Mouse (Mus musculus) left cerebral cortex, adult 2 months (tissue): ENCODE results near the gene Agbl3. TPM values are rescaled to one million over a fixed set of nuclear protein-coding genes. Genes with fewer than 3 reads are reported as not detected.

Experiments used
- DNase-seq, 2 experiments: peaks; one replicate each; pipeline ENCODE4 v3.0.0; 2021 to 2022; ENCODE audit warnings: low spot score in 2 of 2, mixed read lengths in 1 of 2; ENCODE audit errors: extremely low spot score in 1 of 2
- H3K27ac ChIP-seq: fragments of 200-600 bp; 2 replicates; pipeline ENCODE4 v1.8.1; 2022
- H3K4me3 ChIP-seq: fragments of 200-600 bp; 2 replicates; pipeline ENCODE4 v1.8.1; 2022
- CTCF ChIP-seq: fragments of 200-600 bp; IDR thresholded peaks from 2 replicates; pipeline ENCODE4 v1.8.1; 2022; ENCODE audit warnings: antibody characterized with exemption, mild to moderate bottlenecking, moderate library complexity
- intact Hi-C: fragments of 180-260 bp; cut with DNase I; formaldehyde crosslinking; loops from one replicate; pipeline ENCODE4 v1.15.1; 2025
- total RNA-seq, 2 experiments: library from RNA; stranded (reverse); gene quantifications; 2 replicates each; pipeline ENCODE4 v1.2.3; 2021

Gene Agbl3
- total RNA-seq, 2 experiments from 2014 or later = 13.8 to 14.3 TPM

DNA sequence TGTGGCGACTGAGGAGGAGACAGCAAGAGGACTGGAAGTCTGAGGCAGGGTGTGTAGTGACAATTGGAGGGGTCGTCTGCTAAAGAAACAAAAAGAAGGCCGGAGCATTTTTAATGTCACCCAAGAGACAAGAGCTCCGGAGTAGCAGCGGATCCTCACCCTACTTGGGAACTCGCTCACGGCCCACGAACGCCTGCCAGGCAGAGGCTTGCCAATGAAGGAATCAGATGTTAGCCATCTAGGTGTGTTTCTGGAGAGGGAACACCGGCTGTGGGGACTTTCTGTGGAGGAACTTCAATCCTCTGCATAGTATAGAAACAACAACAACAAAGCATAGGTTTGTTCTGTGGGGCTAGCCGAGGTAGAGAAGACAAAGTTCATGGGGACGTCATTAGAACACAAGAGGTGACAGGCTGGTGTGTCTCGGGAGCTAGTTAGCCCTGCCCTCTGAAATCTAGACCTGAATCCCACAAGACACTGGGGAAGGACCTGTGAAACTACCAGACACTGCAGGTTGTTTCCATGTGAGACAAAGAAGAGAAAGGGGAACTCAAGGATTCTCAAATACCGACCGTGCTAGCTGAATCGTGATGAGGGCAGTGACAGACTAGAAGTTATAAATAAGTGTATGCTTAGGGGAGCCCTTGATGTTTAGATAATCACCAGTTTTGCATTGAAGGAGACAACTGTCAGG is 87.2 kb downstream of the Agbl3 start:
- intact Hi-C loops = no loop called here
- H3K27ac ChIP-seq = no peak overlapping the region
- H3K4me3 ChIP-seq = no peak overlapping the region
- no peak for TF ChIP-seq CTCF
- DNase-seq = no peak

DNA sequence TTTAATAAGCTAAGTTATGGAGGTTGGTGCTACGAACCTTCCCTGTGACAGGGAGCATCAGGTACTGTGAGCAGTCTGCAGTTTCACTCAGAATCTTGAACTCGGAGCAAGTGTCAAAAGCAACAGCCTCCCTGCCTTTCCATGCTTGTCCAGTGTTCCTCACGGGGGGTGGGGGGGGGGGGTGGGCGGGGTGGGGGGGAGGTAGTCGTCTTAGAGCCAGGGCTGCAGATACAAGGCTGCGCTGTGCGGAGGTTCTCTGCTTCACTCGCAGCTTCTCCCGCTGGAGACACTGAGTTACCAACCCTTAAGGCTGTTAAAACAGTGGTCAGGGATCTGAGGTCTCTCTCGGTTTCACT is 87.7 kb downstream of the Agbl3 start:
- DNase-seq = no peak
- intact Hi-C loops = no loop called here
- no peak for TF ChIP-seq CTCF
- Histone ChIP-seq H3K4me3 (no peak overlapping the region), H3K27ac (no peak overlapping the region)

DNA sequence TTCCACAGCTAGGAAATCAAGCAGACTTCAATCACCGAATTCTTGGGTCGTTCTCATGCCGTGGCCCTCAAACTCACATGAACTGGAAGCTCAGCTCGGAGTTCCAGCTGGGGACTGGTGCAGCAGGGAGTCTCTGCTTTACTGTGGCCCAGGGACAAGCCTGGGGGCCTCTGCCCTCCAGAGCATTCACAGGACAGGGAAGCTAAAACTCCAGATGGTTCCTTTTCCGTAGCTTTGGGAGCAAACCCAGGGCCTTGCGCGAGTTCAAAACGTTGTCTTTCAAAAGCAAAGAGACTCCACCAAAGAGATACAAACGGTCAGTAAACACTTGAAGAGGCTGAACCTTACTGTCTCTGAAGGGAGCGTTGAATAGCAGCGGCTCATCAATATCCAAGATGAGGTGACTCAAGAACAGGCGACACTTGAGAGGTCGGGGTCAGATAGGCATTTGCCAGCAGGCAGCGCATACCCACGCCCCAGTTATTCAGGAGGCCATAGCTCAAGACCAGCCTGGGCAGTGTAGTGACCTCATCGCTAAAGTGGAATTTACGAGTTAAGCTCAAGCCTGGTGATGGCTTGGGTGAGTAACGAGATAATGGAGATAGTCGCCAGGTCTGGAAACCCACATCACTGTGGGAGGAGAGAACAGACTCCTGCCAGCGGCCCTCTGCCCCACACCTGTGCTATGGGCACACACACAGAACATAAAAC is 88.4 kb downstream of the Agbl3 start:
- no peak for DNase-seq
- H3K27ac ChIP-seq = no peak overlapping the region
- intact Hi-C loops = no loop called here
- no peak overlapping the region for H3K4me3 ChIP-seq
- TF ChIP-seq CTCF = no peak

- intact Hi-C loops = no loop called here
- no peak overlapping the region for H3K4me3 ChIP-seq
- TF ChIP-seq CTCF = no peak
- peak overlapping the region; percentile 24; the same call in 1 of the 2 replicates for H3K27ac ChIP-seq
- DNase-seq = no peak
Measured at GRCm38 (mm10) chr6:34869225-34869915, 89.1 kb downstream of the Agbl3 start.

DNA sequence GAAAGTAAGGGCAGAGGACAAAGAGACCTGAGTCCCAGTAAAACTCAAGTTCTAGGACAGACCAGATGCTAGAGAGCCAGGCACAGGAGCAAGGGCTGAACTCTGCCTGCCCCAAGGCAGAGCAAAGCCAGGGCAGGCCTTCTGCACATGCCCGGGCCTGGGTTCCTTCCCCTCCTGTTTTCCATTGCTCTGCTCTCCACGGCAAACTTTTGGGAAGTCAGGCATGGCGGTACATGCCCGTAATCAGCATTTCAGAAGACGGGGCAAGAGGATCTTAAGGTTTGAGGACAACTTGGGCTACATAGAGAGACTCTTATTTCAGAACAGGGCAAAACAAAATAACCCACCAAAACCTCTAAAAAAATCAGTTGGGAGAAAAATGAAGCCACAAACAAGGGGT is 89.9 kb downstream of the Agbl3 start:
- intact Hi-C loops = no loop called here
- DNase-seq = peak in 1 of 2 experiments; percentile 3
- TF ChIP-seq CTCF = no peak
- Histone ChIP-seq H3K27ac (no peak overlapping the region), H3K4me3 (no peak overlapping the region)

GRCm38 (mm10) chr6:34870724-34871123 is 90.5 kb downstream of the Agbl3 start:
- DNase-seq = no peak
- intact Hi-C loops = no loop called here
- H3K4me3 ChIP-seq = no peak overlapping the region
- TF ChIP-seq CTCF = no peak
- H3K27ac ChIP-seq = no peak overlapping the region

DNA sequence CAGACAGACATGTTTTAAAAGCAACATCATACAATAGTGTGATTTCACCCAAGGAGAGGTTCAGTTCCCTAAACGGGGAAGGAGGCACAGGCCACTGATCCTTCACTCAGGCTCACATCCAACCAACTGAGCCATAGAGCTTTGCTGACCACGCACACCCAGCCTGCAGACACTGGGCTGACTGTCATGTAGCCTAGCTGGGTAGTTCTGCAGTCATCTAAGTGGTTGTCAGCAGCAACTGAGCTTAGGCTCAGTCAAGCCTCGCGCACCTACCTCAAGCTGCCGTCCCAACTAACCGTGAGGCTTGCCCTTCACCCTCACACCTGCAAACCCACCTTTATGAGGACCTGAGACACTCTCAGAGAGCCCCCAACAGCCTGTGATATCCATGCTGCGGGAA is 91.7 kb downstream of the Agbl3 start:
- peak in 1 of 2 experiments; percentile 6 for DNase-seq
- H3K27ac ChIP-seq = no peak overlapping the region
- intact Hi-C loops = no loop called here
- TF ChIP-seq CTCF = no peak
- H3K4me3 ChIP-seq = no peak overlapping the region

GRCm38 (mm10) chr6:34872871-34873270 is 92.6 kb downstream of the Agbl3 start:
- intact Hi-C loops = no loop called here
- Histone ChIP-seq H3K27ac (no peak overlapping the region), H3K4me3 (no peak overlapping the region)
- DNase-seq = no peak
- TF ChIP-seq CTCF = no peak

DNA sequence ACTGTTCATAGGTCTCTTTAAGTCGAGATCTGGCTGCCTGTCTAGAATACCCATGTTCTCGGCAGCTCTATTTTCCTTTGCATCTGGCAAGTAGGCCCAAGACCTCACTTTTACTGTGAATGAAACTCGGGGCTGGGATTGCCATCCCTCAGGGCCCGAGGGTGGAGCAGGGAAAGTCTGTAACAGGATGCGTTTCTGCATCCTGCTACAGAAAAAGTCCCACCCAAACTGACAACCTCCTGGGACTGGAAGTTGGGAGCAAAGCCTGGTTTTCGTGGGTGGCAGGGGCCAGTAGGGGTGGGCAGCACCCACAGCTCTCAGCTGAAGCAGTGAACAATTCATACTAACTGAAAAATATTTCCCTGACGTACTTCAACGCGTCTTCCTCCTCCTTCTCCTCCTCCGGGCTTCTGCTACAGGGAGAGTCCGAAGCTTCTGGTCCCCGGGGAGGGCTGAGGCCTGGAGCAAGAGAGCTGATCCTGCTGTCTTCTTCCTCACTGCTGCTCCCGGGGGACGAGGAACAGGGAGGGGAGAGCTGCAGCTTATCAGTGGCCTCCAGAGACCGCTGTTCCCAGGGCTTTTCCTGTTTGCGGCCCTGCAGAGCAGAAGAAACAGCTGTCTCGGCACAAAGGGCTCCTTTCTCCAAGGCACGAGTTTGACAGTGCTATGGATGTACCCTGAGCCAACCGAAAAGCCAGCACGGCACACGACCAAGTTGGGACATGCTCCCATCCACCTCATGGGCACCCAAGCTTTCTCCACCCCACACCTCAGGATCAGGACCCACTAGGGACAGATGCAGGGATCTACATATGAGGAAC is 94.1 kb downstream of the Agbl3 start:
- intact Hi-C loops = no loop called here
- Histone ChIP-seq H3K4me3 (no peak overlapping the region), H3K27ac (peak overlapping the region; percentile 72)
- DNase-seq = peak in 1 of 2 experiments; percentile 7
- peak; percentile 8 for TF ChIP-seq CTCF

GRCm38 (mm10) chr6:34875268-34875761 is 95.1 kb downstream of the Agbl3 start:
- peak overlapping the region; percentile 72 for H3K27ac ChIP-seq

More at GRCm38 (mm10) chr6:34875268-34875761, 95.1 kb downstream of the Agbl3 start:
- TF ChIP-seq CTCF = no peak
- intact Hi-C loops = loop anchor here (5.0 kb wide), 1 partner anchor 122 kb away; no protein-coding TSS in a partner anchor
- no peak overlapping the region for H3K4me3 ChIP-seq
- peak in 1 of 2 experiments; percentile 35 for DNase-seq
